Mouse (Mus musculus) urinary bladder, postnatal 4 days (tissue): ENCODE results near the gene Psmb6.

Experiments used
- DNase-seq, 2 experiments: peaks; one replicate each; pipeline ENCODE4 v3.0.0; 2021 to 2022; ENCODE audit warnings: low spot score in 2 of 2

Psmb6 gene

DNA sequence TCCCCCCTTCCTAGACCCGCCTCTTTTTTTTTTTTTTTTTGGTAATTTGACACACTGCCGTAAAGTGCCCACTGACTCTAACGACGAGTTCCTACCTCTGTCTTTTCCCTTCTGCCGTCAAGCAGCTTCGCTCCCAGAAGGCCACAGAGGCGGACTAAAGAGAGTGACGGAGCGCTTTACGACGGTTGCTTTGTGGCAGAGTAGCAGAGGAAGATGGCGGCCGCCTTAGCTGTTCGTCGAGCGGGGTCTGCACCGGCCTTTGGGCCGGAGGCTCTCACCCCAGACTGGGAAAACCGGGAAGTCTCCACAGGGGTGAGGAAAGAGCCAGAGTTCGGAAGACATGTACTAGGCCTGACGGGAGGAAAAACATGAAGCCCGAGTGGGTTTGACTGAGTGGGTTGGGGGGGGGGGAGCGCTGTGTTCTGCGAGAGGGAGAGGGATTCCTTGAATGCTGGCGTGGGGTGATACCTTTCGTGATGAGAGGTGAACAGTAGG lies at the start of gene Psmb6:
Gene Psmb6 (plus strand): TSS at position 184 of the 495 bp plus-strand sequence.
- DNase-seq = peak; percentile 85 to 87

DNA sequence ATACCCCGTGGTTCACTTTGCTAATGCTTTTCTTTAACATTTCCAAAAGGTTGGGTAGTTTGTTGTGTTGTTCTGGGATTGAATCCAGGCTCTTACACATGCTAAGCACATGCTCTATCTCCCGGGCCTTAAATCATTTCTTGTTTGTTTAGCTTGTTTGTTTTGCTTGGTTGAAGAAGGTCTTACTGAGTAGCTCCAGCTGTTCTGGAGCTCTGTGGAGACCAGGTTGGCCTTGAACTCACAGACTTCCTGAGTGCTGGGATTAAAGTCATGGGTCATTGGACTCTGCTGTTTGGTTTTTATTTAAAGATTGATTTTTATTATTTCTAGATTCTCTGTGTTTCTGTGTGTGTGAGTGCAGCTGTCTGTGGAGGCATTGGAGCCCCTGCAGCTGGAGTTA lies 39.7 kb upstream of the Psmb6 start:
- DNase-seq = no peak

DNA sequence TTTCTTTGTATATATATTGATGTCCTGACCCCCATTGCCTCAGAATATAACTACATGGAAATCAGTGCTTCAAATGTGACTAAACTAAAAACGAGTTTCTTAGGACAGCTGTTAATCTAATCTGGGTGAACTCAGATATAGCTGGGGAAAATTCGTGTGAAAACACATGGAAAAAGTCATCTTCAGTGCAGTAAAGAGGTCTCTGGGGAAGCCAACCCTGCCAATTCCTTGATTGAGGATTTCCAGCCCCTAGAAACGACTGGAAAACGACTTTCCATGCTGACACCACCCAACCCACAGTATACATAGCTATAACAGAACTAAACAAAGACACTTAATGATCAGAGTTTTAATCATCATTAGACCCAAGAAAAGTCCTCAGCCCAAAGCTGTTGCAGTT lies 37.4 kb upstream of the Psmb6 start:
- no peak for DNase-seq

DNA sequence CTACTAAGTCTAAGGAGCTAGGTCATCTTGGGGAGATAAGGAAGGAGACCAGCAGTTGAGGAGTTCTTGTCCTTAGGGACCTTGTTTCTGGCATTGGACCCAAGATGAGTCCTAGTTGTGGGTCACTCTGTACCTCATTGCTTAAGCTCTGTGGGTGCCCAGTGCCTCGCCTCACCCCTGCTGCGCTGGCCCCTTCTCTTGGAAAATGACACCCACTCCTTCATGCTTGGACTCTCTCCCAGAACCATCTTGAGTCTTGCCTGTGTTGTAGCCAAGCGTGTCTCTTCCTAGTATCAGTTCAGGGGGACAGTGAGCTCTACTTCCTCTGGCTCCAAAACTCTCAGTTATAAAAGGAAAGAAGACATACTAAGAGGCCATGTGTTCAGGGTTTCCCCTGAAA lies 36.0 kb upstream of the Psmb6 start:
- DNase-seq = no peak

DNA sequence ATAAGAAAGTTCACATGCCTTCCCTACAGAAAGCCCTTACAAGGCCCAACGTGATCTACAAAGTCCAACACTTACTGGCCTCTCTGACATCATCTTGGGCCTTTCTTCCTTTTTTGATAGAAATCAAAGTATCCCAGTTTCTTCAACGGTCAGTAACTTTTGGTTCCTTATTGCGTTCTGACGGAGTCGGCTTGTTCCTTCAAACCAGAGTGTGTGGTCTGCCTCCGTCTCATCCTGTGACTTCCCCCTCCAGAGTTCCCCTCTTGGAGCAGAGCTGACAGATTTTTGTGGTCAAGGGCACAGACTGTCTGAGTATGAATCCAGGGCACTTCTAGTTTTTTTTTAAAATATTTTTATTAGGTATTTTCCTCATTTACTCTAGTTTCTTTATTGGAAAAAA lies 35.5 kb upstream of the Psmb6 start:
- no peak for DNase-seq

DNA sequence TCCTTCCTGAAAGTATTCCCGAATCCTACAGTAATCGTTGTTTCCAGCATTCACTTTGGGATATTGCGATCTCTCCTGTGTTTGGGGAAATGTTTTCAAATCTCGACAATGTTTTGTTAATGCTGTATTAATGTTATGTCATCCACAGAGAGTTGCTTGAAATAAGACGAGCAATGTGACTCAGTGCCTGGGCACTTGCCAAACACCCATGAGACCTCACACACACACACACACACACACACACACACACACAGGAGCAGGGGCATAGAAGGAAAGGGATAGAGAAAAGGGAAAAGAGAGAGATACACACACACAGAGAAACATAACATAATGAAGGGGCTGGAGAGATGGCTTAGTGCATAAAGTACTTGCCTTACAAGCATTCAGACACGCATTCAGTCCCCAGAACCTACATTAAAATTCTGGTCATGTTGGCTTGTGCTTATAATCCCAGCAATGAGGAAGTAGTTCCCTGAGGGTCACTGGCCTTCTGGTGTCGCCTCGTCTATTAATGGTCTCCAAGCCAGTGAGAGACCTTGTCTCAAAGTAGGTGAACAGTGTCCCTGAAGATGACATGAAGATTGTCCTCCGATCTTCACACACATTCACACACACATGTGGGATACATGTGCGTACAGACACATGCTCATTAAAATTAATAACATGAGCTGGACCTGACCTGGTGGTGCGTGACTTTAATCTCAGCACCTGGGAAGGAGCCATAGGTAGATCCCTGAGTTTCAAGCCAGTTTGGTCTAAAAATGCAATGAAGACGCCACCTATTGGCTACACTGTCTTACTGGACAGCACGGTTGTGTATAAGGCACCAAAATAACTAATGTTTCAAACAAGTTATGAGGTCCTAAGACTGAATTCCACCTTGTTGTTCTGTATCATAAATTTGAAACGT lies 25.3 kb upstream of the Psmb6 start:
- DNase-seq = no peak

DNA sequence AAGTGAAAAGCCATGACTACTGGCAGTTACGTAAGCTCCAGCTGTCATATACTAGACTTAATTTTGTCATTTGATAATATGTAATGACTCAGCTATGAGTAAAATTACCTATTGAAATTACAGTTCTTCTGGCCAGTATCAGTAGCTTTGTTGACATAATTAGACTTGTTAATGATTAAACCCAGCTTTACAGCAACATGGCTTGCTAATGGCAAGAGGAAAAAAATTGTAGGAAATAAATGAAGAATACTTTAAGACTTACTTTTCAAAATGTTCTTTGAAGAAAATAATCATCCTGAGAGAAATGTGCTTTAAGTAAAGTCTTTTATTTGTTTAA lies 24.7 kb upstream of the Psmb6 start:
- no peak for DNase-seq

DNA sequence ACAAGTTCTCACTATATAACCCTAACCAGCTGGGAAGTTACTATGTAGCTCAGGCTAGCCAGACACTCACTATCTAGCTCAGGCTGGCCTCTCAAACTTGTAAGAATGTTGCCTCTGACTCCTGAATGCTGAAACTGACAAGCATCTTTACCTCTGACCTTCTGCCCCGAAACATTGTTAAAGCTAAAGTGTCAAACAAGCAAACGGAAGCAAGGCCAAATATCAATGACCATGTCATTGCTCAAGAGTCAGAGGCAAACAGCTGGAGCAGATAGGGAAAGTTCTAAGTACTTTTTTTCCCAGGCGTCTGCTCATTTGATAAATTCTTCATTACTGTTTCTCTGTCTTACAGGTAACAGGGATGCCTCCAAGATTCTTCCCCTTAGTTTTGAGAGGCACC lies 23.1 kb upstream of the Psmb6 start:
- DNase-seq = no peak

DNA sequence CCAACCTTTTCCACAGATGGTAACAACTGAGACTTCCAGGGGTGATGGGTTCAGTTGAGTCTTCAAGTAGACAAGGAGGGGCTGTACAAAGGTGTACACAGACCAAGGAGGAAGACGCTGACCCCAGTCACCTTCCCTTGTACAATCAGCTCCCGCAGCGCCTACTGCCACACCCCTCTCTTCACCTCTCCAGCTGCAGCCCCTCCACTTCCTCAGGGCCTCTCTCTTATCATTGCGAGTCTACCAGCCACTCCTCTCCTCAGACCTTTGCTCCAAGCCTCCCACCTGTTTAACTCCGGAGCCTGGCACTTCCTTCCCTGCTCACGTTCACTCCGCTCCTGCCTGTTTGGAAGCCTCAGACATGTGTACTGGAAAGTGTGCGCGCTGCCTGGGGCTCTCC lies 20.2 kb upstream of the Psmb6 start, which contains the start of gene Tm4sf5:
Gene Tm4sf5 (plus strand): TSS at position 275 of the 400 bp plus-strand sequence.
- no peak for DNase-seq

DNA sequence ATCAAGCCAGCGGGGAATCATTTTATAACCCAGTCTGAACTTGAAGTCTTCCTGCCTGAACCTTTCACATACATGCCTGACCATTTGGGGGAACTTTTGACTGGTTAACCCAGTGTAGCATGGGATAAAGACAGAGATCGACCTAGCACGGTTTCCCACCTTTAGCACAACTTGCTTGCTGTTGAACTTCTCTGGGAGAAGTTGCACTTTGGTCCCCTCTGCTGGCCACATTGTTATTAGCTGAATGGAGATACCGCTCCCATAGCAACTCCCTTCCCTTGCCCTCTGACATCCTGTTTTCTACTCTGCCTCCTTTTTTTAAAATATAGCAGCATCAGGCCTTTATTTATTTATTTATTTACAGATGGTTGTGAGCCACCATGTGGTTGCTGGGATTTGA lies 18.8 kb upstream of the Psmb6 start:
- DNase-seq = peak; percentile 60 to 79

DNA sequence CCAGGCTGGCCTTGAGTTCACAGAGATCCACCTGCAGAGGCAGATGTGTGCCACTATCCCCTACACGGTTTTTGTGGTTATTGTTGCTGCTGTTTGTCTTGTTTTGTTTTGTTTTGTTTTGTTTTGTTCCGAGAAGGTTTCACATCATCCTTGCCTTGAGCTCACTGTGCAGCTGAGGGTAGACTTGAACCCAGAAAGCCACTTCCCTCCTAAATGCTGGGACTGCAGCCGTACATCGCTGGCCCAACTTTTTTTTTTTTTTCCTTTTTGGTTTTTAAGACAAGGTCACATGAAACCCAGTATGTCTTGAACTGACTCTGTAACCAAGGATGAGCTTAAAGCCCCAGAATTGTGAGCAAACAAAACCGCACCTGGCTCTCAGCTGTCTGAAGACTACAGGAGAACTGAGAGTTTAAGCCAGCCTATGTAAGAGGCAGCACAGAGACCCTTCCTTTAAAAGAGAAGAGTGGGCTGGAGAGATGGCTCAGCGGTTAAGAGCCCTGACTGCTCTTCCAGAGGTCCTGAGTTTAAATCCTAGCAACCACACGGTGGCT lies 18.1 kb upstream of the Psmb6 start:
- DNase-seq = no peak

DNA sequence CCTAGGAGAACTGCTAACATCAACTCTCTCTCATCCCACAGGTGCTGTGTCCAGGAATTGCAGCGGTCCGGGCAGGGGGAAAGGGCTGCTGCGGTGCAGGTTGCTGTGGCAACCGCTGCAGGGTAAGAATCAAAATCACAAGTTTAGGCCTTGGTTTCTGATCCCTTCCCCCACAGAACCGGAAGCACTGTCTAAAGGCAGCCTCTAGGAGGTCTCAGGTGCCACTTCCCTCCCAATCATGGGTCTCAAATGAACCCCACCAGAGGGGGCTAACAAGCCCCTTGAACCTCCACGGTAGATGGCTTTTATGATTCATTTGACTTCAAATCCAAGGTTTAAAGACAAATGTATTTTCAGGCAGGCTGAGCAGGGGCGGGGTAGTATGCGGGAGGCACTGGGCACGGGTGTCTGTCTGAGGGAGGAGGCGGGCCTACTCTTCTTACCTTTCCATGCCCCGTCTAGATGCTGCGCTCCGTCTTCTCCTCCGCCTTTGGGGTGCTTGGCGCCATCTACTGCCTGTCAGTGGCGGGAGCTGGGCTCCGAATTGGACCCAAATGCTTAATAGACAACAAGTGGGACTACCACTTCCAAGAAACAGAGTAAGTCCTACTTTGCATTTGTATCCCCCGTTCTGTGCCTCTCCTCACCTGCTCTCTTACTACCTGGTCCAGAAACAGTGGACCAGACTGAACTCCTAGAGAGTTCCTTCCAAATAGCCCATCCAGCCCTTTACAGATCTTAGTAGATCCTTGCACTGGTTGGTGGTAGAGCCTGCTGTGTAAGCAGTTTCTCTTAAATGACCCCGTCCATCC lies 15.2 kb upstream of the Psmb6 start:
- peak in 1 of 2 experiments; percentile 63 for DNase-seq

DNA sequence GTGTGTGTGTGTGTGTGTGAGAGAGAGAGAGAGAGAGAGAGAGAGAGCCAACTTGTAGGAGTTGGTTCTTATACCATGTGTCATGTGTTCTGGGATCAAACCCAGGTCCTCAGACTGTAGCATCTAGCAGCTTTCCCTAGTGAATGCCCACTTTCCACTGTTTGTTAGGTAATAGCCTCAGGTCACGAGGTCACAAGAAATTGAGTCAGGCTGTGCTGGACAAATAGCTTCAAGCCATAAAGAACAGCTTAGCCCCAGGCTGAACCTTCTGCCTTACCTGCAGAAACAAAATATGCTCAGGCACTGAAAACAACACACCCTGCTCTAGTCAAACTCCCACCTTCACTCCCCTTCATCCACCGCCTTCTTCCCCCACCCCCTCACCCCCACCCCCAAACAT lies 13.9 kb upstream of the Psmb6 start:
- DNase-seq = no peak

DNA sequence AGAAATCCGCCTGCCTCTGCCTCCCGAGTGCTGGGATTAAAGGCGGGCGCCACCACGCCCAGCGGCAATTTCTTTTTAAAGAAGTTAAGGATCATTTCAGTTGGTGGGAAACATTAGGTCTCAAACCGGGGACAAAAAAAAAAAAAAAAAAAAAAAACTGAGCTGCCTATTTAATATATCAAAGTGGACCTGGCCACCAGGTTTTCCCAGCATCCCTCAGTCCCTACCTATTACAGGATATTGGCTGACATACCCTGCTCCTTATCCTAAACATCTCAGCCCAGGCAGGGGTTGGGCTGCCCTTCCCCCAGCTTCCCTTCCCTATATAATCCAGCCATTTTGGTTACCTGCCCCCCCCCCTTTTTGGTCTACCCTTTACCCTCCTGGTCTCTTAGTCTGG lies 13.3 kb upstream of the Psmb6 start:
- no peak for DNase-seq

DNA sequence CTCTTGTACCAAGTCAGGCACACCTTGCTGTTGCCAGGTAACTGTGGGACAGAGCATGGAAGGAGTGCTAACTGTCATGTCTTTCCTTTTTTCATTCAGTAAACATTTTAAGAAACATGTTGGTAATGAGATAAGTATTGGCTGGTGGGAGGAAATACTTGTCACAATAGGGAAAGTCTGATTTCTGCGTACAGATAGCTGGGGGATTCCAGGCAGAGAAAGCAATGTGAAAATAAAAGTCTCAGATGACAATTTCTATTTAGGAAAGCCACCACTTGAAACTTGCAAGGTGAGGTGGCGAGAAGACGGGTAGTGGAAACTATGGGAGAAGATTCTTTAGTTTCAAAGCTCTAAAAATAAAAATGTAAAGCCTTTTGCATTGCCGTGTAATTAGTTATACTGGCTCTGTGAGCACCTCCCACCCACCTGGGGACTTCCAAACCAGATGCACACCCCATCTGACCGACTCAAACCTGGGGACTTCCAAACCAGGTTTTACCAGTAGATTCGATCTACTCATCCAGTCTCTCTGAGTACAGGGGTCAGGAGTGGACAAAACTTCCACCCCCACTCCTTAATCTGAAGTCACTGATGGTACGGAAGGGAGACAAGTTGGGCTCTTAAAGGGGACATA lies 12.3 kb upstream of the Psmb6 start:
- DNase-seq = no peak

DNA sequence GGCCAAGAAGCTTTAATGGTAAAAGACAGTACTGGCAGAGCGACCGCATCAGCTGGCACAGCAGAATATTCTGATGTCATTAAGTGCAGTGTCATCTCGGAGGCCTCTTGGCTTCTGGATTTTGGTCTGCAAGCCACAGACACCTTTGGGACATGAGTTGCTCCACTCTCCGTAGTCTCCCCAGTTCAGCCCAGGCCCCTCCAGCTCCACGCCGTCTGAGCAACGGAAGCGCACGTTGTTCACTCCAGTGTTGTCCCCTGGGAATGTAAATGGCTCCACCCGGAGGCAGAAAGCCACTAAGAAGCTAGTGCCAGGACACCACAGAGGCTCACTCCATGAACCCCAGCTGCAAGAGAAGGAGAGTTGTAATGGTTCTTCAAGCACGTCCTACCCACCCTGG lies 11.6 kb upstream of the Psmb6 start:
- no peak for DNase-seq

DNA sequence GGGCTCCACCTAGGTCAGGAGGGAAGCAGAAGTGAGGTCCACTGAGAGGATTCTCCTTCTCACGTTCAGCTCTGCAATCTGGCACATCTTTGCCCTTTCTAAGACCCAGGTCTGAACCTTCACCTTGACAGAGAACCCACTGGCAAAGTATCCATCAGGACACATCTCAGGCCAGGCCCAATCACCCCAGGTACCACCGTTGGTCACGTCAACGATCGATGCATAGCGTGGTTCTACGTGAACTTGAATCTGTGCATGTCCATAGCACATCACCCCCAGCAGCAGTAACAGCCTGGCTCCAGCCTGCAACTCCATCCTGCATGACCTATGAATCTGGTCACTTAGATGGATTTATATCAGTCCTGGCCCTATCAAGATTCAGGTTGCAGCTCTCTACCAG lies 10.9 kb upstream of the Psmb6 start, which contains the start of gene Vmo1:
Gene Vmo1 (minus strand): TSS at position 329 of the 400 bp plus-strand sequence.
- DNase-seq = no peak

DNA sequence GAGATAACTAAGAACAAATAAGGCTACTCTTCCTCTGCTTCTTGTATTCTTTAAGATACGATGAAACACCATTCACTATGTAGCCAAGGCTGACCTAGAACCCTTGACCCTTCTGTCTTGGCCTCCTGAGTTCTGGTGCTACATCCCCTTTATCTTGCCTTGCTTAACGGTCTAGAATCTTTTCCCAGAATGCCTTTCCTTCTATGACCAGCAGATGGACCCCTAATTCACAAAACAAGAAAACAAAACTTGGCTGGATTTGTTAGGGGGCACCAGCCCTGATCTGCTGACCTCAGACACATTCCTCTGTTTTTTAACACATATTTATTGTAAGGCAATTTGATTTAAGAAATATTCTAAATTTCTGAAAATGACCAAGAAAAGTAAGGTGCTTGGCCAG lies 8.8 kb upstream of the Psmb6 start:
- DNase-seq = no peak

DNA sequence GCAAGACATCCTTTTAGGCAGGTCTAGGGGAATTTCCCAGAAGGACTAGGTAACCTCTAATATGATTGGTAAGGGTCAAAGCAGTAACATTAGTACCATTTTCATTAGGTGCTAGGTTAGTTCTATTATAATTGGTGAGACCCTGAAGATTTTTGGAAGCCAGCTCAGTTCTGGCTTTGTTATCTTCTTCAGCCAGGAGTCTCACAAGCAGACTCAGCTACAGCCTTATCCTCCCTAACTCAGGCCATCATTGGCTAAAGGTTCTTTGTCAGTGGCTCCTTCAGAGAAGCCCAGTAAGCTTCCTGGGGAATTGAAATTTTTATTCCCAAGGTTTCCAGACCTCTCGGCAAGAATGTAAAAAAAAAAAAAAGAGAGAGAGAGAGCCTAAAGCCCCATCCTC lies 6.7 kb upstream of the Psmb6 start:
- no peak for DNase-seq

DNA sequence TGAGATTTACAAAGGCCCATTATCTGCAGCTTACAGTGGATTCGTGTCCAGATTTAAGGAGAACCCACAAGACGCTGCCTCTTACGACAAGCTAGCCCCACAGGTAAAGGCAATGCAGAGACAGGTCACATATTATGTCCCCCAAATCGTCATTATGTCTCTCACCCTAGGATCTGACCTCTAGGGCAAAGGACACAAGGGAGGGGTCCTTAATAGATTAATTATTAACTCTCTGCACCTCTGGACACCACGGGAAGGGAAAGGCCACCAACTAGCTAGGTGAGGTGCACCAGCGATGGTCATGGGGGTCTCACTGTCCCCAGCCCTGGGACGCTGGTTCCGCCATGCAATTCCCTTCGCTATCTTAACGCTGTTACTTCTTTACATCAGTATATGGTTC lies 6.2 kb upstream of the Psmb6 start, which contains the start of gene Gltpd2:
Gene Gltpd2 (plus strand): TSS at position 274 of the 400 bp plus-strand sequence.
- DNase-seq = no peak

DNA sequence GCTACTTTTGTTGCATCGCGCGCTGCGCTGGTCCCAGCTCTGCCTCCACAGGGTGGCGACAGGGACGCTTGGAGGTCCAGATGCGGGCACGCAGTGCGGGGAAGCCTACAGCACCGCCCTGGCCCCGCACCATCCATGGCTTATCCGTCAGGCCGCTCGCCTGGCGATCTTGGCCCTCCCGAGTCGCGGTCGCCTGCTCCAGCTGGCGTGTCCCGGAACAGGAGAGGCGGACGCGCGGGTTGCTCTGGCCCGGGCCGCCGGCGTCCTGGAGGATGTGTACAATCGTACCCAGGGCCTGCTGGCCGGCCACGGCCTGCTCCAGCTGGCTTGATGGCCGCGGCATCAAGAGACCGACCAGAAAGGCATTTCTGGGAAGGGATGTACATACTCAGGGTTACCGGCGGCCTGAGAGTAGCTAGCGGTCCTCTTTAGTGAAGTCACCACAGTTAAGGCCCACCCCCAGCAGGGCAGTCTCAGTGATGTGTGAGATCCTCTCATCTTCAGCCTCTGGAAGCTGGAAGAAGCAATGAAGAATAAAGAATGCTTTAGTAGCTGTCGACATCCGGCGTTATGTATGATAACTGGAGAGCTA lies 4.9 kb upstream of the Psmb6 start:
- peak in 1 of 2 experiments; percentile 49 for DNase-seq
